Mouse (Mus musculus) cerebellum, postnatal 14 days (tissue): ENCODE results near the gene Hs3st4.

Source experiments
- DNase-seq, 2 experiments: peaks; one replicate each; pipeline ENCODE4 v3.0.0; 2021; ENCODE audit warnings: mixed read lengths in 2 of 2

Hs3st4 gene

DNA sequence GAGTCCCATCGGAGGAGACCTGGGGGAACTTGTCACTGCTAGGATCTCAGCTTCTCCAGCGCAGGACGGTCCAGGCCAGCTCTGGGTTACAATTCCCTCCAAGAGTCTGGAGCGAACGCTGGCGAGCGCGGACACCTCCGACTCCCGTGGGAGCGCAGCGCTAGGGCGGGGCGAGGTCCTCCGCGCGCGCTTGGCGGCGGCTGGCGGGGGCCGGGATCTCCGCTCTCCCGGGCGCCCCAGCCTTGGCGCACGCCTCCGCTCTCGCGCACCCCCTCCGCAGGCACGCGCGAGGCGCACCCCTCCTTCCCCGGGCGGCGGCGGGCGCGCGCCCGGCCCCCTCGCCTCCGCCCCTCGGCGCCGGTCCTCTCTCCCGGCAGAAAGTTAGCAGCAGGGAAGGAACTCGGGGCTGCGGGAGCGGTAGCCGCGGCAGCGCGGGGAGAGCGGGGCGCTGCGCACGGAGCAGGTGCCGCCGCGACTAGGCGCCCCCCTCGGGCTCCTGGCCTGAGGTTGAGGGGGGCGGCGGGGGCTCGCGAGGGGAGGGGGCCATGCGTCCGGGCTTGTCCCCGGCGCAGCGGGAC is at the start of gene Hs3st4:
Hs3st4 (plus strand) TSS at position 409 of the 578 bp plus-strand sequence.
- DNase-seq = peak; percentile 32 to 50

DNA sequence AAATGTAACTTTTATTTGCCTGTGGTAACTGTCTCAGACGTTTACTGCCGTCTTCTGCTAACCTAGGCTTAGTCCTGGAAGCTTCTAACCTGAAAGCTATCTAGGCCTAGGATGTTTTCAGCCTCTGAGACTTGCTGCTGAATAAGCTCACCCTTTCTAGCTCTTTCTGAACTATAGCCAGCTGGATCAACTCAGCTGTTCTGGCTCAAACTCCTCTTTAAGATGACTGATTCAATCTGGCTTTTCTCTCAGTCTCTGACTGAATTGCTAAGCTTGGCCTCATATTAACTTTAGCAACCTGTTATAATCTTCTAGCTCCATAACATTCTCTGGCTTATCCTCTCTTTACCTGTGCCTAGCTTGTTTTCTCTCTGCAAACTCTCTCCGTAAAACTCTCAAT is 35.8 kb upstream of the Hs3st4 start:
- no peak for DNase-seq

DNA sequence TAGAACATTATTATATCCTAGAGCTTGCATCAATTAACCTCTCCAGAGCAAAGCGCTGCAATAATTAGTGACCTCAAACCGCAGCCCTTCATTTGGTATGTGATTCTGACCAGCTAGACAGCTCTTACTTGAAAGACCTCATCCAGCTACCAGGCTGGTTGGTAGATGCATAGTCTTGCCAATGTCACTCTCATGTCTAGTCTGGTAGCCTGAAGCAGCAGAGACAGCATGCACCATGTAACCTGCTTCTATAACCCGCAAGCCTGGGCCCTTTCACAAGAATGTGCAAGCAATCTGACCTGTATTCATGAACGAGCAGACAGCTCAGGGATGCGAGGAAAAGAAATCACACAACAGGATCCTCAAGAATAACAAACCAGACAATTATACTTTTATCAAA is 19.6 kb upstream of the Hs3st4 start:
- DNase-seq = no peak

DNA sequence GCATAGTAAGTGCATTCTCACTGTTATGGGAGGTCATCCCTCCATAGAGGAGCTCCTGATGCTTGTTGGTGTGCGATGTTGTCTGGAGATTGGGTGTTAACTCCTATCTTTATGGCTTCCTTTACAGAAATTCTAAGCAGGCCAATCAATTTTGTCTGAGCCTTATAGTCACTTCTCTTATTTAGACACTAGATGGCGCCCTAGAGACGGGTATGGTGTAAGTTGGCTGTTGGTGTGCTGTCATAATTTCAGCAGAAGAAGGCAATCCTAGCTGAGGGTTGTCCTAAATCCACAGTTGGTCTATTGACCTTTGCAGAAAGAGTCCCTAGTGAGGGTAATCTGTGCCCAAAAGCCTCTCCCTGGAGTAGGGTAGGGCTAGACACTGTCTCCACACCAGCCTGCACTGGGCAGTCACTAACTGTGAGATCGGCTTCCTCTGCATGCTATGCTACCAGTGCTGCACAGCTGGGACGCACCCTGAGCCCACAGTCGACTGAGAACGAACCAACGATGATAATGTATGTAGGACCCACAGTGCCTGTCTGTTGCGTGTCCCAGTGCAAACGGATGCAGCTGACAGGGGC is 18.0 kb upstream of the Hs3st4 start:
- peak in 1 of 2 experiments; percentile 26 for DNase-seq

DNA sequence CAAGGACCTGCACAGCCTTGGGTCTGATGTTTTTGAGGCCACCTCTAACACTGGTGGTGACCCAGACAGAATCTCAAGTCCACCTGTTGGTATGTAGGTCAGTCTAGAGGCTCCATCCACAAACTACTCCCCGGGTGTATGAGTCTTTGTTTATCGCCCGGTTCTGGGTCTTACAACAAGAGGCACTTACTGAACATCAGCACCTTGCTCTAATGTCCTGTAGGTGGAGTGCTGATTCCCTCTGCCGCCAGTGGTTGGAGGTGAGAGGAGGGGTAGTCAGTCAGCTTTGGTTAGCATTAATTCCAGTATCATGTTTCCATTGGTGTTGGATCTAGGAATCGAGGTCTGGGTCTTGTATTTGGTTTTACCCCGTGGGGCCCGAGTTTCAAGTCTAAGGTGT is 17.2 kb upstream of the Hs3st4 start:
- DNase-seq = no peak

DNA sequence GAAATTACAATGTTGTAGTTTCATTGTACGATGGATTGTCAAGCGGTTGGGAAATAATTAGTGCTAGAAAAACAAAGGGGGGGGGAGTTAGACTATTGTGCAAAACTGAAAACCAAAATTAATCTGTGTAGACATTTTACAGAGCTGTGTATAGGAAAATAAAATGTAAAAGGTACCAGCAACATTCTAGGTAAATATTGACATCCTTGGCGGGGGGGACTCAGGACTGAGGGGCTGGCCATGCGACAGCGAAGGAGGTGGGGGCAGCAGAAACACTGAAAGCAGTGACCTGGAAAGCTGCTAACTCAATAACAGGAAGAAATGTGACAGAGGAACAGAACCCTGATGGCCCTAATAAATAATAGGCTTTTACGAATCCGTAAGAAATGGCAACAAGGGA is 7.2 kb upstream of the Hs3st4 start:
- DNase-seq = no peak

DNA sequence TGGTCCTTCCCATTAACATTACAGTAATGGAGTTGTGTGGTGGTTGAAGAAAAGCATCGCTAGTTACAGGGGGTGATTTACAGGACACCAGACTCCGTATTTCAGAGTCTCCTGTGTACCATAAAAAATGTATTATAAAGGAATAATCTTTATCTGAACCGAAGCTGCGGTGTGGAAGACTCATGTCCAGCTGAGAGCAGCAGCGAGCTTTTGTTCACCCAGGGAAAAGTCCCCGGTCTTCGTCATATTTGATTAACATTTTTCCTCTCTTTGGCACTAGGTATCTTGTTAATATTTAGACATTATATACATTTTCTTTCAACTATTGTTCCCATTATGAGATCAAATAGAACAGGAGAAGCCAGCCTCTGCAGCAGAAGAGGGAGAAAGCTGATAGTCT is 1.2 kb upstream of the Hs3st4 start:
- no peak for DNase-seq

DNA sequence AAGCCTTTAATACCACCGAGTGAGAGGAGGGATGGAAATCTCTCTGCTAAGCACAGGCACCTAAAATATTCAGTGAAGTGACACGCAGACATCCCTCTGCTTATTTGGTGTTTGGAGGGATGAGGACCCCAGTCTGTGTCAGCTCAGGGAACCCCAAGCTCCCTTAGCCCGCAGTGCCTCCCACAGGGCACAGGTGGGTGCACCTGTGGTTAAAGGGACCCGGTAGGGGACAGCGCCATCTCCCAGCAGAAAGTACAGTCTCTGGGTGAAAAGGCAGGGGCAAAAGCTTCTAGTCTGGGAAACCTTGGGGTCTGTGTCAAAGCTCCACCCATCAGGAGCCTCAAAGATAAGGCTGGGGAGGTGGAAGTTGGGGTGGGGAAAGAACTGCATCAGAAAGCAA is 659 bp upstream of the Hs3st4 start:
- DNase-seq = no peak

DNA sequence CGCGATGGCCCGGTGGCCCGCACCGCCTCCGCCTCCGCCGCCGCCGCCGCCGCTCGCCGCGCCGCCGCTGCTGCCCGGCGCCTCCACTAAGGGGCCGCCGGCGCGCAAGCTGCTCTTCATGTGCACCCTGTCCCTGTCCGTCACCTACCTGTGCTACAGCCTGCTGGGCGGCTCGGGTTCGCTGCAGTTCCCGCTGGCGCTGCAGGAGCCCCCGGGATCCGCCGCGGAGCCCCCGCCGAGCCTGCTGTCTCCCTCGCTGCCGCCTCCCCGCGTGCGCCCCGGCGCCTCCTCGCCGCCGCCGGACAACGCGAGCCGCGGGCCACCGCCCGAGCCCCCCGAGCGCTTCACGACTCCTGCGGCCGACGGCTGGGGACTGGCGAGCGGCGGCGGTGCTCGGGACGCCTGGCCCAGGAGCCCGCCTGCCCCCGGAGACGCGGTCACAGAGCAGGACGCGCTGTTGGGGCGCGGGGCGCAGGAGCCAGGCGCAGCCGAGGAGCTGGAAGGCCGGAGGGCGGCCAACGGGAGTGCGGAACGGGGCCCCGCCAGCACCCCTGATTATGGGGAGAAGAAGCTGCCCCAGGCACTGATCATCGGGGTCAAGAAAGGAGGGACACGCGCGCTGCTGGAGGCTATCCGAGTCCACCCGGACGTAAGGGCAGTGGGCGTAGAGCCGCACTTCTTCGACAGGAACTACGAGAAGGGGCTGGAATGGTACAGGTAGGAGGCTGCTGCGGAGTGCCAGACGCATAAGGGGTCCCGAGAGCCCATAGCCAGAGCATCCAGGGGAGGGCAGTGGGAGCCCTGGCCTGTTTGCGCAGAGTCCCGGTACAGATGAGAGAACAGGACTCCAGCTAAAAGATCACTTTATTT is 743 bp downstream of the Hs3st4 start:
- peak; percentile 15 to 41 for DNase-seq

DNA sequence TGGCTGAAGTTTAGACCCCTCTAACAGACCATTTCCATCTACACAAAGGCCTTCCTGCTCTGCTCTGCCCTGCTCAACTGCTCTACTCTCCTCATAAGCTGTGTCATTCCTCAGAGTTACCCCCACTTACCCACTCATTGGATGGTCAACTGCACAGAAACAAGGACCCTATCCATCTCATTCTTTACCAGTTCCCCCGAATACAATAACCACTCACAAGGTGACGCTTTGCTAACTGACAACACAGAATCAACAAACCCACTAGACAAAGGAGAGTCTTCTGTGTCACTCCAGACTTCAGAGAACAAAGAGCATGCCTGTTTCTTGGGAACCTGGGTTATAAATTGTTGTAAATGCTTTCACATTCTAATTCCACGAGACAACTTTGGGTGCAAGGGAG is 9.5 kb downstream of the Hs3st4 start:
- no peak for DNase-seq

DNA sequence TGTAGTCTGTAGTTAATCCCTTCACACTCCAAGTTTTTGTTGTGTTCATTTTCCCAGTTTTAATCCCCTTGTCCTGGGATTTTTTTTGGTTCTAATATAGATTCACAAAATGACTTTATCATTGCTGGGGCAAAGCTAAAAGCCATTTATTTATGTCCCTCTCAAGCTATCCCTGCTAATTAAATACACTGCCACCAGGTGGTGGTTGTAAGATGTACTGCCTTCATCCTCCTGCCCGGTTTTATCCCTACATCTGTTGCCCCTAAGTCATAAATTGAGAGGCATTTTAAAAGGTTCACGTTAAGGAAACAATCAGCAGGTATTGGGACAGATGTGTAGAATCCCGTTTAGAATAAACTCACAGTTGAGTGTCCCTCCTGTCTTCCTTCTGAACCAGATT is 14.6 kb downstream of the Hs3st4 start:
- peak; percentile 29 to 30 for DNase-seq

DNA sequence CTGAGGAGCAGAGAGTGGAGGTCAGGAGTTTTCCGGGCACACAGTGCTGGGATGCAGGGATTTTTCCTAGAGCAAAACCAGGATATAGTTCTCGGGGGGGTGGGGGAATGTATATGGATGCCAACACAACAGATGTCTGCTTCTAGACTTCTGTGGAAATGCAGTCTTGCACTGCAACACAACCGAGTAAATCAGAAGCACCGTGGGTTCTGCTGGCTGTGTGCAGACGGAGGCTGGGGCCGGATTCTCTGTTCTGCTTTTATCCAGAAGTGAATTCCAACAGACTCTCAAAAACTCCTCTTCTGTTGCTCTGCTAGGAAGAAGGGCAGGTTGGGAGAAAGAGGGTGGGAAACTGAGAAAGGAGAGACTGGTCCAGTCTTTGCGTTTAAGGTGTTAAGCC is 15.9 kb downstream of the Hs3st4 start:
- DNase-seq = no peak

DNA sequence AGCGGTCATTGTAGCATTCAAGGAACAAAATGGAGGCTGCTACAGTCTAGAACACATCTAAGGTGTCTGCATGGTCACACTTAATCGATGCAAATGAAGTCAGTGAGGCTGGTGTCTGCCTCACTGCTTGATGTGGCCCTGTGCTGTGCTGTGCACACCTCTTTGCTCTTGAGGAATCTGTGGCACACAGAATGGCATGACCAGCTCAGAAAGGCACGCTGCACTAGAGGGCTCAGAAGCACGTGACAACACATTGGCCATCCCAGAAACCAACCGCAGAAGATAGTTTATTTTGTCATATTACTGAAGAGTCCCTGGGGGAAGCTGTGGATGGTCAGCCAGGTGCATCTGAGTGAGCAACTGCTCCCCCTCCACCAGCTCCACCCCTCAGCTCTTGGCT is 44.2 kb downstream of the Hs3st4 start:
- no peak for DNase-seq

DNA sequence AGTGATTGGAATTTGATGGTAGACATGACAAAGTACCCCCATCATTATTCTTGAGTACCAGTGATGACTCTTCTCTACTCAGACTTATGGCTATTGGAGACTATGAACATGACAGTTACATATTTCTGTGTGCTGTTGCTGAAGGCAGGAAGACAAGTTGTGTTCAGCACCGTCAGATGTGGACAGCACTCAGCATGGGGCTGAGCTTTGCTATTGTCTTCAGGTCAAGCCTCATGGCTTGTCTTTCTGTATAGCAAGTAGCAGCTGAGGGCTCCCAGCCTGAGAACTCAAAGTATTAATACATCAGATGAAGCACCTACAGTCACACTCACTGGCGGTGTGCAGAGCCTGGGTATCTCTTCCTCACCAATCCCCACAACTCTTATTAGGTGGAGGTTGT is 49.6 kb downstream of the Hs3st4 start:
- DNase-seq = no peak

DNA sequence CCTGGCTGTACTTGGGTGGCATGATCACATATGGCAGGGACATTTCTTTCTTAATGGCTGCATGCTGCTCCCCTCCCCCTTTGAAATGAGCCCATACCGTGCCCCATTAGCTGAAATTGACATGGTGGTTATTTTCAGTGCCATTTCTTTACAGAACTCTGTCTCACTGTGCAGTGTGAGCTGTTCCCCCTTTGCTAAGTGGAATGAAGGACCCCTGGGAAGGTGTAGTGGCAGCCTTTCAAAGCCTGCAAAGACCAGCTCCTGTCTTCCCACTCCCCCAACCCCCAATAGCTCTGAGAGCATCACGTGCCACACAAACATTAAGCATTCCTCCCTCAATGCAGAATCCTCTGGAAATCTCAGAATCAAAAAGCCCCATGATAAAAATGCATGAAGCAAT is 50.7 kb downstream of the Hs3st4 start:
- no peak for DNase-seq

DNA sequence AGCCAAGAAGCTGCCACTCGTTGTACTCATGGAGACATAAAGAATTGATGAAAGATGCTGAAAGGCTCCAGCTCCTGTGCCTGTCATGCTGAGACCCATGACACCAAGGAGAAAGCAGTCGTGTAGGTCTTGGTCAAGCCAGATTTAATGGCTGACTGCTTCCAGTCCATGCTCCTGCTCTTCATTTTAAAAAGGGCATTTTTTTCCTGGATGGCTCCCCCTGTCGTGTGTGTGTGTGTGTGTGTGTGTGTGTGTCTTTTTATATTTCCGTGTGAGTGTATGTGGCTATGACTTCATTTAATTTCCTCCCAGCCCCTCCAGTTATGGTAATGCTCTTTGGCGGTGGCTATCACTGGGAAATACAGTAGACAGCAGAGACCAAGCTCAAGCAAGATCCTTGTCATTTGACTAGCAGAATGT is 54.6 kb downstream of the Hs3st4 start:
- no peak for DNase-seq

DNA sequence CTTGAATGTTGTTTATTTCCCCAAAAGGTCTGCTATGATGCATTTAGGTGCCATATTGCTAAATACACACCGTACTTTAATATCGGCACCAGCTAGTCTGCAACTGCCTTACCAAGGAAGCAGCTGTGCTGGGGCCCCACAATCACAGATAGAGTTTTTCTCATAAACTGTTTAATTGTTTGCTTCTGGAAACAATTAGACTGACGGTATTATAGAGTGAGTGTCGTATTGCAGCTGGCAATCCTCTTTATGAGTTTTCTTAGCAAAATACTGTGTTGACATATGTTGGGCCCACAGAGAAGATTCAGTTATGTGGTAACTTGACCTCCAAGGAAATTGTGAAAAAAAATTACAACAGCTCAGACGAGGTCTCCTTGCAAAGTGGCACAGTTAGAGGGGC is 56.5 kb downstream of the Hs3st4 start:
- DNase-seq = no peak

DNA sequence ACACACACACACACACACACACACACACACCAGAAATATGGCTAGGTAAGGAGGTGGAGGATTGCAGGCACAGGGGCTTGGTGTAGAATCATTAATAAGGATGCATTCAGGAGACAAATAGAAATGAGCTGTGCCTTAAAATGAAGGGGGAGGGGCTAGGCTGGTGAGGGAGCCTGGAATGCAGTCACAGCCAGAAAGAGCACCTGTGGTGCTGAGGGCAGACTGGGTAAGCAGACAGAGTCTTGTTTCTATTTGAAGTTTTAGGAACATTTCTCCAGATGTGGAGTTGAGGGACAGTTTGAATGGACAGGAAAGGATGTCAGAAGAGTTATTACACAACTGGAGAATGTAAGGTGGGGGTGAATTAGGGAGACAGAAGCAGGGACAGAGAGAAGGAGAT is 64.7 kb downstream of the Hs3st4 start:
- DNase-seq = no peak

DNA sequence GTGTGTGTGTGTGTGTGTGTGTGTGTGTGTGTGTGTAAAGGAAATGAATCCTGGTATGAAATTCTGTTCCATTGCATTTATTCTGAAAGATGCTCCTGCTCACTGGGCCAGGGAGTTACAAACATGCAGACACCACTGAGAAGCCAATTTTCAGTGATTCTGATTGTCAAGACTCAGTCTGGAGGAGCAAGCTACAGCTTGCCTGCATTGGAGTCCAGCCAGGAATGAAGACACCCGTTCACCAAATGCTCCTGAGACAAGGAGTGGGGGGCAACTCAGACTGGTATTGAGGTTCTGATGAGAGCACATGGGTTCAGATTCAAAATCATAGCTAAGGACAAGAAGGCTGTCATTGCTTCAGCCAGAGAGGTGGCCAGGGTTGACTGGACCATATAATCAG is 66.3 kb downstream of the Hs3st4 start:
- peak; percentile 43 to 51 for DNase-seq

DNA sequence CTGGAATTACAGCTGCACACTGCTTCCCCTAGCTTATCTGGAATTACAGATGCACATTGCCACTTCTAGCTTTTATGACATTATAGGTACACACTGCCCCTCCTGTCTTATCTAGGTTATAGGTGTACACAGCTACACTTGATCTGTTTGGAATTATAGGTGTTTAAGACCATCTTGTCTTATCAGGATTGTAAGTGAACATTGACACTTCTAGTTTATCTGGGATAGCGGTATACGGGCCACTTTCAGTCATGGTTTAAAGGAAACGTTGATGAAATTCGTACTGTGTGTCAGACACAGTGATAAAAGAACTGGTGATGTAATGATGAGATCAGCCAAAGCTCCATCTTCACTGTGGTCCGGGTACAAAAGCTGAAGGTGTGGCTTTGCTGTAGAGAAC is 67.8 kb downstream of the Hs3st4 start:
- DNase-seq = no peak

DNA sequence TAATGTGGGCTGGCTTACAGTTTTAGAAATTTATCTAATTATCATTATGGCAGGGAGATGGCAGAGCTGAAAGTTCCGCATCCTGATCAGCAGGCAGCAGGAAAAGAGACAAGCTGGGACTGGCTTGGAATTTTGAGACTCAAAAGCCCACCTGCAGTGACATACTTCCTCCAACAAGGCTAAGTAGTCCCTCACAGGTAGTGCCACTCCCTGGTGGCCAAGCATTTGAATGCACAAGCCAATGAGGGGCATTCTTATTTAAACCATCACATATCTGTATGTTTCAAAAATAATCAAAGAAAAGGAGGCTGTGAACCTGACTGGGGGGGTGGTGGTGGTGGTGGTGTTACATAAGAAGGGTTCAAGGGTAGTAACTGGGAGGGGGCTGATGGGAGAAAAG is 101.1 kb downstream of the Hs3st4 start:
- DNase-seq = no peak

DNA sequence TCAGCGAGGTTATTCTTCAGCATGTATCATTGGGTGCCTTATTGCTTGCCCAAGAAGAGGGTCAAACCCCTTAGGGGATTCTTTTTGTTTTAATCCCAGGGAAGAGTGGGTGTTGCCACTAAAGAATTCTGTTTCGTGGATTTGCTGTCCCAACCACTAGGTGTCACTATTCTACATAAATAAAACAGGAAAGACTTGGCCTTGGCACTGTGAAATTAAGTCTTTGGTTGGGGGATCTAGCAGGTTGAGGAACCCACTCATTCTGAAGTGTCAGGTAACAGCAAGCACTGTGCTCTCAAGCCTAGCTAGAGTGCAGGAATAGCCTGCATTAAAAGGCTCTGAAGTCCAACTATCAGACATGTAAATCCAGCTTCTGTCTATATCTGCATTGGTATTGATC is 146.3 kb downstream of the Hs3st4 start:
- peak; percentile 51 to 66 for DNase-seq

DNA sequence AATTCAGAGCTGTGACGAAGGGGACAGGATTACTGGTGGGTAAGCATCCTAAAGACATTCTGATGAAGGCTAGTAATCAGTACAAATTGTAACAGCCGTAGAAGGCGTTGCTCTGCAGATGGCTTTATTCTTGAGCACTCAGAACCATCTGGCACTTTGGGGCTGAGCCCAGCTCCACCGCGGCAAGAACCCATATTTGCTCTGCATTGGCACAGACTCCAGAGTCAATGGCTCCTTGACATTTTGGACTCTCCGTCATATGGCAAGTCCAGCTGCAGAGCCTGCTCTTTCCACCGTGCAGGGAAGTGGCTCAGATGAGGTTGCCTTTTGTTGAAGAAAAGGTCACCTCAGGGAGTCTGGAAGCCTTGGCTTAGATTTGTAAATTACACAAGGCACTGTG is 148.6 kb downstream of the Hs3st4 start:
- peak; percentile 93 to 98 for DNase-seq

DNA sequence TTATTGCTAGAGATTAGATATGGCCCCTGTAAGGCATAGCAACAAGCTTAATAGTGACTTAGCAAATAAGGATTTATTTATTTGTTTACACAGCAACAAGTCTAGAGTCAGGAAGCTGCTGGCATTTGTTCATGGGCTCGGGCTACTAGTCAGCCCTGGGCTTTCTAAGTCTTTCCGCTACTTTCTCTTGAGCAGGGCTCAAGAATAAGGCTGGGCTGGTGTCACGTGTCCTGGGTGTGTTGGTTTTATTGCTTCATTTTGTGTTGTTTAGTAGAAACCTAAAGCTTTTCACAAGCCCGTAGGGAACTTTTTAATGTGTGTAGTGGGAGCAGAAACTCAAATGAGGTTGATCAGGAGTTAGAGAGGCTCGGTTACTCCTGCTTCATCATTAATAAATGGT is 153.5 kb downstream of the Hs3st4 start:
- DNase-seq = no peak
